Mouse (Mus musculus): Measurements from ENCODE around the gene Spns3.
A peak's percentile ranks its signal among the peaks of the same experiment; 100 is the strongest.

Spns3 gene

DNA sequence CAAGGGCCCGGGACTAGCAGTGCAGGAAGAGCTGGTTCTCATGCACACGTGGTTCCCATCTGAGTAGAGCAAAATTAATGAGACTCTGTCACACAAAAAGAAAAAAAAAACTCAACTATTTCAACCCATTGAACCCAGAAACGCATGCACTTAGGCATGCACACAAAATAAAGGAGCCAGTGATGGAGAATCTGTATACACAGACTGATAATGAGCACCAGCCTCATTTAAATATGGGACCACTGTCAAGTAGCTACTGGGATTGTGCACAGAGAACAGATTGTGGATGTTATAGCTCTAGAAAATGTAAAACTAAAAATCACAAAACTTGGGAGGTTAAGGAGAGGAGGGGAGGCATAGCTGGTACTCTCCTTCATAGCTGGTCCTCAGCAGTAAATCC is 35.3 kb downstream of the Spns3 start:
- no peak for DNase-seq (ENCODE audit: low spot score)

GRCm38 (mm10) chr11:72508651-72509050 is 41.7 kb downstream of the Spns3 start:
- DNase-seq (ENCODE audit: low spot score) = no peak

DNA sequence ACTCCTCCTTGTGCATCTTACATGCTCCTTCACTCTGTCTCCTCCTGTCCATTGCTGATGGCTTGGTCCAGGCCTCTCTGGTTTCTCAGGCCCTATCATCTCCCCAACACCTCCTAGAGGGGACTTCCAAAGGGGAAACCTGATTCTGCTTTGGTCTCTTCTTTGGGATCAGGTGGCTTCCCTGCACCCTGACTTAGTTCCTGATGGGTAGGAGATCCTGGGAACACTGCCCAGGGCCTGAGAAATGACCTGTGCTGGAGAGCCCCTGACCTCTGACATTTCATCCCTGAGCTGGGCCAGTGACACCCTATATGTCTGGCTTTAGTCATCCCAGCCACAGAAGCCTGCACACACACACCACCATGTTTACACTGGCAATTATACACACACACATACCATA is 42.7 kb downstream of the Spns3 start:
- no peak for DNase-seq (ENCODE audit: low spot score)

DNA sequence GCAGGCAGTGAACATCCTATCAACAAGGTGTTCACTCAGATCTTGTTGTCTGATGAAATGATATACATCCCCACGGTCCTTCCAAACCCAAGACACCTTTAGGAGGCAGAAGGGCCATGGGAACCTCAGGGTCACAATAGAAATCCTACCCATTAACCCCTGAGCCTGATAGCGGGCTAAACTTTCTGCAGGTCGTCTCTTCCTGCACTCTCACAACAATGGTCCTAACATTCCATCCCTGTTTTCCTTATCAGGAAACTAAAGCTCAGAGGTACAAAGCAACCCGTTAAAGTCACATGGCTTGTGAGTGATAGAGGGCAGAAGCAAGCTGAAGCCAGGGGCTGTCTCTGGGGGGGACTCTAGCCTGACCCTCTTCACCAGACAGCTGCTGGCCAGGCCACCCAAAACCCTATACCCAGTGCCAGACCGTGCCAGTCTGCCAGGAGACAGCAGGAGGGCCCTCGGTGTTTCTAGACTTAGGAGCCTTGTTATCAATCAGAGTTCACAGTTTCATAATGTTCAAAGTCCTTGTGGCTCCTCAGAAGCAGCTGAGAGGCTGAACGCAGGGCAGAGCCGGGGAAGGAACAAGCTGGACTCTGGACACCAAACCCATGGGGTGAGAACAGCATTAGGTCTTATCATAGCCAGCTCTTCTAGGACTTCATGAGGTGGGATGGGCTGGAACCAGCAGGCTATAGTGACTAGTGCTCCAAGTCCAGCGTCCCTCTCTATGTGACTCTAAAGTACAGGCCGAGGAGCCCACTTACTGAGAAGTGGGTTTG is 46.1 kb downstream of the Spns3 start:
- no peak for DNase-seq (ENCODE audit: low spot score)

DNA sequence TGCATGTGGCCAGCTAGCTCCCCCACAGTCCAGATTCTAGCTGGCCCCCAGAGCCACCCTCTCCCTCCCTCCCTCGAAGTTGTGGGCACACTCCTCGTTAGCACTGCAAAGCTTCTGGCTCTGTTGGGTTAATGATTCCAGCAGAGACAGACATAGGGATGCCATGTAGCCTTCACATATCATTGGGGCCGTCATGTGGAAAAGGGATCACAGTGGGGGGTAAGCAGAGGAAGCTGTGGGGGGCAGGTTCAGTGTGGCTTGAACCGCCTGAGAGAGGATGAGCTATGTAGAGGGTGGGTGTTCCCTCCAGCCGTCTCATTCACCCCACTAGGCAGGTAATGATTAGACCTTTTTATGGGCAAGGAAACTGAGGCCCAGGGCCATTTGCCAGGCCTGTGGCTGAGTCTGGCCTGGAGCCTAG is 46.8 kb downstream of the Spns3 start:
- no peak for DNase-seq (ENCODE audit: low spot score)

- DNase-seq (ENCODE audit: low spot score) = no peak
Observed at GRCm38 (mm10) chr11:72502236-72502635, 48.1 kb downstream of the Spns3 start.

- no peak for DNase-seq (ENCODE audit: low spot score)
Observed at GRCm38 (mm10) chr11:72501426-72502002, 48.8 kb downstream of the Spns3 start.

- no peak for DNase-seq (ENCODE audit: low spot score)
Observed at GRCm38 (mm10) chr11:72500139-72500538, 50.2 kb downstream of the Spns3 start.

DNA sequence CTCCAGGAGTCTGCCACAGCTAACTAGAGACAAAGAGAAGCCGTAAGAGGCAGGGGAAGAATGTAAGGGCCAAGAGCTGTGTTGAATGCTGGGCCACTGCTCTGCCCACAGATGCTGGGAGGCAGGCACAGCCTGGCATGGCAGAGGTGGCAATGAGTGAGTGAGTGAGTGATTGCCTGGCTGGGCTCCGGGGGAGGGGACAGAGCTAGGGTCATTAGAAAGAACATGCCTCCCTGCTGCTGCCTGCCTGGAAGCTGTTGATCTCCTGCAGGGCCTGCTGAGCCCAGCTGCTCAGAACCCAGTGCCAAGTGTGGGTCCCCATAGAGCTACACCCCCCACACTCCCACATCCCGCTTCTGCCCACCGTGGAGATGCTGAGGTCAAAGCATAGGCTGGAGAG is 52.9 kb downstream of the Spns3 start:
- no peak for DNase-seq (ENCODE audit: low spot score)

GRCm38 (mm10) chr11:72496775-72497174 is 53.5 kb downstream of the Spns3 start:
- DNase-seq (ENCODE audit: low spot score) = no peak

GRCm38 (mm10) chr11:72496066-72496465 is 54.2 kb downstream of the Spns3 start:
- no peak for DNase-seq (ENCODE audit: low spot score)

GRCm38 (mm10) chr11:72494046-72494988 is 56.0 kb downstream of the Spns3 start:
- no peak for DNase-seq (ENCODE audit: low spot score)

DNA sequence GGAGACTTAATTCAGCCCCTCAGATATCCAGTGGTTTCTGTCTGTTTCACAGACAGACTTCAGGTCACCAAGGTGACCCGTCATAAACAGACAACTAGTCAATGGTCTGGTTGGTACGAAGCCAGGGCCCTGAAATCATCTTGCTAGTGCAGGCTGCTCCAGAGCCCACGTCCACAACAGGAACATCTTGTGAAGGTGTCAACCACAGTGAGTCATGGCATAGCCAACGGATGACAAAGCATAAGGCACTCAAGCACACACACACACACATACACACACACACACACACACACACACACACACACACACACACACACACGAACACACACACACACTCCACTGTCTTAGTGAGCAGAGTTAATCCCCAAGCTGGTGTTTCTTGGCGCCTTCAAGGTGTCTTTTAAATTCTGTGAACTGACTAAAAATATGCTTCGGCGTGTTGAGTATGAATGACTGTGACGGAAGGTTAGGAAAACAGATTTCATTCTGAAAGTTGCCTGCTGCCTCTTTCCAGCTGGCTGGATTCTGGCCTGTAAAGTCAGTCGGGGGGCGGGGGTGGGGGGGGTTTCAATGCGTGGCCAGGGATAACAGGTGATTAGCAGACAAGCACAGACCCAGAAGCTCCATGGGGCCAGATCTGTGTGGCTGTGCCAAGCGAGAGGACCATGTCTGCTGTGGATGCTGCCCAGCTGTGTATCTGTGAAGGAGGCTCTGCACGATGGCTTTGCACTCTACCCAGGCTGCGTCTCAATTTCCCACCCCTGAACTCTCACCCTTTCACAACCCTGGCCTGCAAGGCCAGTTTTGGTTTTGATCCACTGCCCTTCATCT is 59.0 kb downstream of the Spns3 start:
- DNase-seq (ENCODE audit: low spot score) = no peak

GRCm38 (mm10) chr11:72489881-72490301 is 60.4 kb downstream of the Spns3 start, which contains the start of gene Spns2:
Gene Spns2, minus strand, starts transcription at chr11:72489904.
- peak; percentile 65 for DNase-seq (ENCODE audit: low spot score)

GRCm38 (mm10) chr11:72489397-72489796 is 60.9 kb downstream of the Spns3 start:
- DNase-seq (ENCODE audit: low spot score) = no peak

DNA sequence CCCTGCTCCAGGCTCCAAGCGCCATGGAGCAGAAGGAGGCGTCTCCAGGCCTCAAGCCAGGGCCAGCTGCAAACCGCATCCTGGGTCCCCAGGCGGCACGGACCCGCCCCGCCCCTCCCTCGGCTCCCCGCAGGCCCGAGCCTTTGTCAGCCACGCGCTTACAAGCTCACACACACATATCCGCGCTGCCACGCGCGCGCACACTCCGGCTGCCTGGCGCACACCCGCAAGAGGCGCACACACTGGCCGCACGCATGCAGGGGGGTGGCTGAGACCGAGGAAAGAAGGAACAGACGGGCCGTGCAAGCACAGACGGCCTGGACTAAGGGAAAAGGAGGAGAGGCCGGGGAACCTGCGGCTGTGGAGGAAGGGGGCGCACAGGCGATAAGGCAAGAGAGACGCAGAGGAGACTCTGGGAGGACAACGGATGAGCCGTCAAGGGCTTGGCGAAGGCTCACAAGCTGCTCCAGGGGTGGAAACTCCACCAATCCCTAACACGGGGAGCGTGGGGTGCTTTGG is 61.5 kb downstream of the Spns3 start:
- no peak for DNase-seq (ENCODE audit: low spot score)

GRCm38 (mm10) chr11:72487739-72488138 is 62.6 kb downstream of the Spns3 start:
- no peak for DNase-seq (ENCODE audit: low spot score)

- DNase-seq (ENCODE audit: low spot score) = no peak
Observed at GRCm38 (mm10) chr11:72487171-72487570, 63.1 kb downstream of the Spns3 start.

DNA sequence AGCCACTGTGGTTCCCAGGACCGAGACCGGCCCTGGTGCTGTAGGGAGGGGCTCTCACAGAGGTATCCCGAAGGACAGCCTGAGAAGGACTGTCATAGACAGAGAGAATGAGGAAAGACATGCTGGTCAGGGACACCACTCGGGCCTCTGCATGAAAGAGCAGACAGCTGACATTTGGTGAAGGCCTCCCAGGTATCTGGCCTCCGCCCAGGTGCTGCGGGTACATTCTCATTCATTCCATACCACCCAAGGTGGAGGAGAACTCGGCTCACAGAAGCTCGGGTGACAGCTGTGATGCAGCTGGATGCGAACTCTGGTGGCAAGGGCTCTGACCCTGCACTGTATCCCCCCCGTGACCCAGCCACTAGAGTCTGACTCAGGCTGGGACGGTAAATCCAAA is 64.3 kb downstream of the Spns3 start:
- no peak for DNase-seq (ENCODE audit: low spot score)

DNA sequence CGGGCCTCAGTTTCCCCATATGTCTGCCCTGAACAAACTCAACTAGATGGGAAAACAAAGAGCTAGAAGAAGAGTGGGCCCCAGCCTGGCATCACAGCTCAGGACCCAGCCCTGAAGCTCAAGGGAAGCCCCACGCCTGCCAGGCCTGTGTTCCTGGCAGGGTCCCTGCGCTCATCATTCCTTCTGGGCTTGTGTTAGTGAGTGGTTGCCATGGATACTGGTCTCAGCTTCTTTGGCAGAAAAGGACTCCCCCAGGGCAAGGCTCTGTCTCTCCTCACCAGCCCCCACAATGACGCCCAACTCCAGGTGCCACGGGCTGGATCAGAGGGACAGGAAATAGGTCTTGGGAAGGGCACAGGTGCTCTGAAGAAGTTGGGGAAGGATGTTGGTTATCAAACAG is 65.1 kb downstream of the Spns3 start:
- no peak for DNase-seq (ENCODE audit: low spot score)

DNA sequence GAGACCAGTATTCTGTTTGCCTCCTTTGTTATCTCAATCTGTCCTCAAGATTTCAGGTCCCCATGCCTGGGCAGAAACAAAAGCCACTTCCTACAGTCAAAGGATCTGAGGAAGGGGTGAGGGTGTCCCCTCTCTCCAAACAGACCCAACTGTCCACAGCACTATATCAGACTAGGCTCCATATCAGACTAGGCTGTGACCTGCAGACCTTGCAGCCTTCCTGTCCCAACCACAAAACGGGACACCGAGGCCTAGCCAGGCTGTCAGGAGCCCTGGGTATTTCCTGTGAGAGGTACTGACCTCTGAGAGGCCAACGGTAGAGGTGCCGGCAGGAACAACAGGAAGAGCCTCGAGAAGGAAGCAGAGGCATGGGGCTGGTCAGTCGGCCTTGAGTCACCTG is 65.8 kb downstream of the Spns3 start:
- no peak for DNase-seq (ENCODE audit: low spot score)

Measured in spleen, adult 12 weeks (tissue).